Mouse (Mus musculus): ENCODE results near the gene A630023A22Rik. TPM values are rescaled to one million over a fixed set of nuclear protein-coding genes. Genes with fewer than 3 reads are reported as not detected.

The A630023A22Rik gene
- polyA plus RNA-seq (2012; rRNA removed) (not detected in 2 replicates), polyA plus RNA-seq (2014; fragmentation: Nextera tagmentation; extraction: Ambion mirVana) (not detected in 2 replicates)

DNA sequence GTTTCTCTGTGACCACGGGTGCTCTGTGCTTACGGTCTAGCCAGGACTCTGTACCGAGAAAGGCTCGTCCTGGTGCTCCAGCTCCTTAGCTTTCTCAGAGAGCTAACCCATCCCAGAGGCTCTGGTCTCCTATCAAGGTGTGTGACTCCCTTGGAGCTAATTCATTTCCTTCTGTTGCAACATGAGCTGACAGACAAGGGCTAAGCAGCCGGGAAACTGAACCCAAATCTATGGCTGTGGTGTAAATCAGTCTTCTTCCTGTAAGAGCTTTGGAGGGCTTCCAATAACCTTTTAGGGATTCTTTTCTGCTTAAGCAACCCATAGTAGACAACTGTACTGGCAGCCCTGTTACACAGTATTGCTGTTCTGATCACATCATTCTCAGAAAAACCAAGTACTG lies at the start of gene A630023A22Rik:
A630023A22Rik (minus strand) TSS at position 154 of the 400 bp plus-strand sequence.
- TF ChIP-seq CTCF (IDR thresholded peaks at IDR 0.05; ENCODE audit: low read depth) (no peak), EP300 (IDR thresholded peaks at IDR 0.05; ENCODE audit: low read depth) (no peak)
- no peaks in the 10 kb centered on the region for H3K36me3 ChIP-seq (replicated peaks; ENCODE audit: control insufficient read depth, insufficient read depth, low read depth)
- no peaks in the 10 kb centered on the region for H3K27me3 ChIP-seq (ENCODE audit: control insufficient read depth, insufficient read depth, low read length)
- H3K4me2 ChIP-seq (ENCODE audit: low read depth) = no peak within 1 kb of the TSS
- no peak within 1 kb of the TSS for H3K27ac ChIP-seq
- H3K4me1 ChIP-seq (replicated peaks; ENCODE audit: control insufficient read depth in 2 of 2, insufficient read depth in 2 of 2, low read length in 1 of 2) = no peaks in the 10 kb centered on the region
- H3K9ac ChIP-seq (replicated peaks) = no peak within 1 kb of the TSS
- no peak within 1 kb of the TSS for H3K4me3 ChIP-seq (ENCODE audit: insufficient read depth in 1 of 2, low read depth in 2 of 2, low read length in 2 of 2)
- WGBS (ENCODE audit: insufficient replicate concordance) = 68% methylated on average over 5 of the region's 5 CpGs
- DNase-seq (ENCODE audit: low read depth in 3 of 3, low spot score in 3 of 3) (no peak), ATAC-seq (ENCODE audit: insufficient read depth) (no peak)
- no peaks in the 10 kb centered on the region for H3K9me3 ChIP-seq (ENCODE audit: control insufficient read depth, low read length)

- WGBS (ENCODE audit: insufficient replicate concordance) = 5% methylated on average over 16 of the region's 16 CpGs
- Histone ChIP-seq H3K36me3 (replicated peaks; ENCODE audit: control insufficient read depth, insufficient read depth, low read depth) (no peaks in the 10 kb centered on the region), H3K27me3 (ENCODE audit: control insufficient read depth, insufficient read depth, low read length) (no peaks in the 10 kb centered on the region), H3K4me3 (ENCODE audit: insufficient read depth in 1 of 2, low read depth in 2 of 2, low read length in 2 of 2) (no peak within 1 kb of the TSS), H3K4me2 (ENCODE audit: low read depth) (no peak within 1 kb of the TSS), H3K27ac (no peak within 1 kb of the TSS), H3K4me1 (replicated peaks; ENCODE audit: control insufficient read depth in 2 of 2, insufficient read depth in 2 of 2, low read length in 1 of 2) (no peaks in the 10 kb centered on the region), H3K9me3 (ENCODE audit: control insufficient read depth, low read length) (no peaks in the 10 kb centered on the region), H3K9ac (replicated peaks) (no peak within 1 kb of the TSS)
- peak in 2 of 3 experiments; percentile 3 to 22 for DNase-seq (ENCODE audit: low read depth in 3 of 3, low spot score in 3 of 3)
- ATAC-seq (ENCODE audit: insufficient read depth) = peak; percentile 51; the same call in 1 of the 2 replicates
- TF ChIP-seq CTCF (IDR thresholded peaks at IDR 0.05; ENCODE audit: low read depth) = peak; percentile 15; the same call in 1 of the 2 replicates
- no peak for TF ChIP-seq EP300 (IDR thresholded peaks at IDR 0.05; ENCODE audit: low read depth)
Measured at GRCm38 (mm10) chr14:34152342-34152741, 49.8 kb upstream of the A630023A22Rik start, which contains the start of gene Npy4r. Gene Npy4r, minus strand, starts transcription at chr14:34152489.

GRCm38 (mm10) chr14:34142915-34143314 lies 40.4 kb upstream of the A630023A22Rik start:
- Histone ChIP-seq H3K9ac (replicated peaks) (no peak overlapping the region), H3K36me3 (replicated peaks; ENCODE audit: control insufficient read depth, insufficient read depth, low read depth) (no peaks in the 10 kb centered on the region), H3K4me3 (ENCODE audit: insufficient read depth in 1 of 2, low read depth in 2 of 2, low read length in 2 of 2) (no peak overlapping the region), H3K27me3 (ENCODE audit: control insufficient read depth, insufficient read depth, low read length) (no peaks in the 10 kb centered on the region), H3K4me1 (replicated peaks; ENCODE audit: control insufficient read depth in 2 of 2, insufficient read depth in 2 of 2, low read length in 1 of 2) (no peaks in the 10 kb centered on the region), H3K27ac (no peak overlapping the region), H3K9me3 (ENCODE audit: control insufficient read depth, low read length) (no peaks in the 10 kb centered on the region), H3K4me2 (ENCODE audit: low read depth) (no peak overlapping the region)
- 72% methylated on average over 10 of the region's 10 CpGs for WGBS (ENCODE audit: insufficient replicate concordance)
- TF ChIP-seq CTCF (IDR thresholded peaks at IDR 0.05; ENCODE audit: low read depth) = no peak
- no peak for TF ChIP-seq EP300 (IDR thresholded peaks at IDR 0.05; ENCODE audit: low read depth)
- ATAC-seq (ENCODE audit: insufficient read depth) (no peak), DNase-seq (ENCODE audit: low read depth in 3 of 3, low spot score in 3 of 3) (no peak)

- Histone ChIP-seq H3K27me3 (ENCODE audit: control insufficient read depth, insufficient read depth, low read length) (no peaks in the 10 kb centered on the region), H3K9me3 (ENCODE audit: control insufficient read depth, low read length) (no peaks in the 10 kb centered on the region), H3K36me3 (replicated peaks; ENCODE audit: control insufficient read depth, insufficient read depth, low read depth) (no peaks in the 10 kb centered on the region), H3K4me1 (replicated peaks; ENCODE audit: control insufficient read depth in 2 of 2, insufficient read depth in 2 of 2, low read length in 1 of 2) (no peaks in the 10 kb centered on the region), H3K4me2 (ENCODE audit: low read depth) (no peak overlapping the region), H3K9ac (replicated peaks) (no peak overlapping the region), H3K4me3 (ENCODE audit: insufficient read depth in 1 of 2, low read depth in 2 of 2, low read length in 2 of 2) (no peak overlapping the region), H3K27ac (no peak overlapping the region)
- WGBS (ENCODE audit: insufficient replicate concordance) = 47% methylated on average over 1 of the region's 1 CpGs
- DNase-seq (ENCODE audit: low read depth in 3 of 3, low spot score in 3 of 3) = no peak
- ATAC-seq (ENCODE audit: insufficient read depth) = no peak
- TF ChIP-seq EP300 (IDR thresholded peaks at IDR 0.05; ENCODE audit: low read depth) (no peak), CTCF (IDR thresholded peaks at IDR 0.05; ENCODE audit: low read depth) (no peak)
Measured at GRCm38 (mm10) chr14:34142316-34142715, 39.8 kb upstream of the A630023A22Rik start.

- DNase-seq (ENCODE audit: low read depth in 3 of 3, low spot score in 3 of 3) (no peak), ATAC-seq (ENCODE audit: insufficient read depth) (no peak)
- Histone ChIP-seq H3K27me3 (ENCODE audit: control insufficient read depth, insufficient read depth, low read length) (no peaks in the 10 kb centered on the region), H3K4me1 (replicated peaks; ENCODE audit: control insufficient read depth in 2 of 2, insufficient read depth in 2 of 2, low read length in 1 of 2) (no peaks in the 10 kb centered on the region), H3K4me2 (ENCODE audit: low read depth) (no peak overlapping the region), H3K4me3 (ENCODE audit: insufficient read depth in 1 of 2, low read depth in 2 of 2, low read length in 2 of 2) (no peak overlapping the region), H3K36me3 (replicated peaks; ENCODE audit: control insufficient read depth, insufficient read depth, low read depth) (no peaks in the 10 kb centered on the region), H3K9me3 (ENCODE audit: control insufficient read depth, low read length) (no peaks in the 10 kb centered on the region), H3K9ac (replicated peaks) (no peak overlapping the region), H3K27ac (no peak overlapping the region)
- 73% methylated on average over 15 of the region's 15 CpGs for WGBS (ENCODE audit: insufficient replicate concordance)
- no peak for TF ChIP-seq CTCF (IDR thresholded peaks at IDR 0.05; ENCODE audit: low read depth)
- no peak for TF ChIP-seq EP300 (IDR thresholded peaks at IDR 0.05; ENCODE audit: low read depth)
Measured at GRCm38 (mm10) chr14:34139671-34140664, 37.4 kb upstream of the A630023A22Rik start.
